Mouse (Mus musculus) hindbrain, embryonic 16.5 days (tissue): ENCODE measurements at regions not wholly inside any gene's neighbourhood (a gene's known extent, or its start where the extent isn't known, plus 50 kb on each side); places are given as distances from the start of the nearest gene placed in this dataset.

Experiments
- ATAC-seq: fragments of 200-750 bp; cut with Nextera tagmentation; 2 replicates; pipeline ENCODE4 v1.8.0; 2017; ENCODE audit warnings: moderate TSS enrichment, moderate library complexity
- H3K27ac ChIP-seq: fragments of 300-500 bp; sonication (generic); 2 replicates; pipeline ENCODE4 v1.5.1; 2014; ENCODE audit warnings: low read depth, mild to moderate bottlenecking, control low read depth, low read length, moderate library complexity
- H3K27me3 ChIP-seq: fragments of 300-500 bp; sonication (generic); replicated peaks from 2 replicates; pipeline ENCODE4 v1.6.1; 2014; ENCODE audit warnings: low read length; ENCODE audit not compliant: control insufficient read depth, insufficient read depth
- H3K36me3 ChIP-seq: fragments of 300-500 bp; sonication (generic); 2 replicates; pipeline ENCODE4 v1.6.1; 2014; ENCODE audit warnings: mild to moderate bottlenecking, low read length, moderate library complexity, mixed read lengths; ENCODE audit not compliant: control insufficient read depth, insufficient read depth
- H3K4me1 ChIP-seq: fragments of 300-500 bp; sonication (generic); 2 replicates; pipeline ENCODE4 v1.6.1; 2014; ENCODE audit warnings: low read depth, low read length; ENCODE audit not compliant: control insufficient read depth, insufficient read depth
- H3K4me2 ChIP-seq: fragments of 300-500 bp; sonication (generic); 2 replicates; pipeline ENCODE4 v1.6.1; 2014; ENCODE audit warnings: mild to moderate bottlenecking, low read length, control low read depth, moderate library complexity
- H3K4me3 ChIP-seq: fragments of 300-500 bp; sonication (generic); 2 replicates; pipeline ENCODE4 v1.5.1; 2014; ENCODE audit warnings: mild to moderate bottlenecking, low read length, control low read depth, moderate library complexity
- H3K9ac ChIP-seq: fragments of 300-500 bp; sonication (generic); 2 replicates; pipeline ENCODE4 v1.6.1; 2014; ENCODE audit warnings: low read depth, mild to moderate bottlenecking, control low read depth, low read length, moderate library complexity
- H3K9me3 ChIP-seq: fragments of 300-500 bp; sonication (generic); 2 replicates; pipeline ENCODE4 v1.6.1; 2014; ENCODE audit warnings: mild to moderate bottlenecking, low read length, moderate library complexity; ENCODE audit not compliant: control insufficient read depth
- WGBS: fragments of 180-500 bp; shearing (Covaris S2); extraction: QIAGEN DNeasy Blood & Tissue Kit; methylation state at CpG from one replicate; pipeline ENCODE4 v1.1.7; 2014; 5-methylcytosine and 5-hydroxymethylcytosine counted together

DNA sequence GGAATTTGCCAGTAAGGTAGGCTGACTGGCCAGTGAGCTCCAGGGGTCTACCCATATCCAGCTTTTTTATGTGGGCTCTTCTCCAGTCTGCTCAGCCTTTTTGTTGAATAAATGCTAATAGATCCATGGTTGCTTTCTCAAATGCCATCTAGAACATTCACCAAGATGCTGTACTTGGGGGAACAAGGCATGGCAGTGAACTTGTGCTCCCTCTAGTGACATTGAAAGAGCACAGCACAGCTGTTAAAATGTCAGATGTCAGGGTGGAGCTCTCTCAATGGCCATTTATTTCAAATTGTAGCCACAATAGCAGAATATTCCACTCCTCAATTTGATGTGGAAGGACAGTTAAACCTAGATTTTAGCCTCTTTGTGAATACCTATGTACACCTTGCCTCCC lies 86.3 kb downstream of the Kcnk1 start:
- Histone ChIP-seq H3K27me3 (no peaks in the 10 kb centered on the region), H3K36me3 (no peaks in the 10 kb centered on the region), H3K4me1 (no peaks in the 10 kb centered on the region), H3K9me3 (no peaks in the 10 kb centered on the region), H3K27ac (no peak overlapping the region), H3K4me2 (no peak overlapping the region), H3K4me3 (no peak overlapping the region), H3K9ac (no peak overlapping the region)
- ATAC-seq: no peak

DNA sequence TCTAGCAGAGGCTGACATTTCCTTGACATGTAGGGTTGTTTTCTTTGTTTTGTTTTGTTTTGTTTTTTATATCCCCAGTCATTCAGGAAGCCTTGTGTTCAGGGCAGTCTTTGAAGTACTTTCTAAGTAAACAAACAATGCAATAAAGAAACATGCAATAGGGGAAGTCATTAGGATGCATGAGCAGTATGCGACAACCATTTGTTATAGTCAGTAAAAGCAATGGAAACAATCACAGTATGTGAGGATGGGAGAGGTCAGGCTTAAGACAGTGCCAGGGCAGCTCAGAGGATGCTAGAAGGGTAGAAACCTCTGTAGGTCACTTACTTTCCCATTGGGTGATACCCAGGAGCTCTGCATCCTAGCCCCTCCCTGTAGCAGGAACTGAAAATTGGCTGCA lies 87.9 kb downstream of the Kcnk1 start:
- Histone ChIP-seq H3K4me3 (no peak overlapping the region), H3K27me3 (no peaks in the 10 kb centered on the region), H3K36me3 (no peaks in the 10 kb centered on the region), H3K27ac (no peak overlapping the region), H3K9ac (no peak overlapping the region), H3K9me3 (no peaks in the 10 kb centered on the region), H3K4me1 (no peaks in the 10 kb centered on the region), H3K4me2 (no peak overlapping the region)
- 53% methylated on average over 1 of the region's 1 CpGs for WGBS
- ATAC-seq: no peak

DNA sequence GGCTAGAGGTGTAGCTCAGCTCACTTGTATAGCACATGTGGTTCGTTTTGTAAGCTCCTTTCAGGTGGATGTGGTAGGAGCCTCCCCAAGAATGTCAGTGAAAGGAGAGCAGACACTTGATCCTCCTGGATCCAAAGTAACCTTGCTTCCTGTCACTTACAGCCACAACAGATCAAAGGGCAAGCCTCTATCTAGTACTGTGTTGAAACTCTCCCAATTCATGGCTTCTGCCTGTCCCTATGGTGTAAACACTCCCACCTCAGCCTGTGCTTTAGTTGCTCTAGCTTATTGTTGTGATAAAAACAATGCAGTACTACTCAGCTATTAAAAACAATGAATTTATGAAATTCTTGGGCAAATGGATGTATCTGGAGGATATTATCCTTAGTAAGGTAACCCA lies 95.8 kb downstream of the Kcnk1 start:
- WGBS: 76% methylated on average over 1 of the region's 1 CpGs
- H3K9me3 ChIP-seq: peaks cover 8% of the 10 kb centered on the region
- H3K4me2 ChIP-seq: no peak overlapping the region
- H3K4me1 ChIP-seq: no peaks in the 10 kb centered on the region
- H3K36me3 ChIP-seq: no peaks in the 10 kb centered on the region
- ATAC-seq: no peak
- no peak overlapping the region for H3K4me3 ChIP-seq
- no peak overlapping the region for H3K27ac ChIP-seq
- no peaks in the 10 kb centered on the region for H3K27me3 ChIP-seq
- H3K9ac ChIP-seq: no peak overlapping the region

DNA sequence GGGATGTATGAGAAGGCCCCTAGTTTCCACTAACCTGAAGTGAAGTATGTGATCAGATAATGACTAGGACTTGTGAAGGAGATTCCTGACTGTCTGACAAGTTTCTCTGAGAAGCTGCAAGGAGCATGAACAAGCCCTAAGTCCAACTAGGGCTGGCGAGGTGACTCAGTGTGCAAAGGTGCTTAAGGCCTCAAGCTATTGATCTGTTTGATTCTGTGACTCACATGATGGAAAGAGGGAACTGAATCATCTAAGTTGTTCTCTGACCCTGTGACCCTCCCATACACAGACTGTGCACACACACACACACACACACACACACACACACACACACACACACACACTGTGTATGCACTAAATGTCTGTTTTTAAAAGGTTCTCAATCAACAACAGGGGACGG lies 99.0 kb downstream of the Kcnk1 start:
- 85% methylated on average over 2 of the region's 2 CpGs for WGBS
- peaks cover 5% of the 10 kb centered on the region for H3K9me3 ChIP-seq

DNA sequence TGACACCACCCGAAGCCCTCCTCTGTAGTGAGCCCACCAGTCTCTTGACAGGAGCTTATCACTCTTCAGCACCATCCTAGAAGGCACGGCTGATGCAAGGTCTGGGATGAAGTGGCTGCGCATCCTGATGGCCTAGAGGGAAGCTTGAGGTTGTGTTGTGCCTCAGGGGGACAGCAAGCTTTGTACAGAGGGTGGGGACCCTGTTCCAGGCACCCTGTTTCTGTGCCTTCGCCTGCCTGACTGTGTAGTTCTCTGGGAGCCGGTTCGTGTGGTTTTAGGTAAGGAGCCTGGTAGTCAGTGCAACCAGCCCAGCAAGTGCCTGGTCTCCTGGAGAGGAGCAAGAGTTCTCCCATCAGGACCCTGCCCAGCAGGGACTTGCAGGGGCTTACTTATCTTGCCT lies 101.1 kb downstream of the Kcnk1 start:
- H3K4me1 ChIP-seq: no peaks in the 10 kb centered on the region
- ATAC-seq: no peak
- H3K27me3 ChIP-seq: no peaks in the 10 kb centered on the region
- H3K4me3 ChIP-seq: no peak overlapping the region
- no peak overlapping the region for H3K9ac ChIP-seq
- no peak overlapping the region for H3K4me2 ChIP-seq
- H3K27ac ChIP-seq: no peak overlapping the region
- H3K9me3 ChIP-seq: no peaks in the 10 kb centered on the region
- WGBS: 71% methylated on average over 6 of the region's 6 CpGs
- H3K36me3 ChIP-seq: no peaks in the 10 kb centered on the region

More for the DNA sequence above, 99.0 kb downstream of the Kcnk1 start:
- Histone ChIP-seq H3K27me3 (no peaks in the 10 kb centered on the region), H3K27ac (no peak overlapping the region), H3K4me2 (no peak overlapping the region), H3K9ac (no peak overlapping the region), H3K36me3 (no peaks in the 10 kb centered on the region), H3K4me3 (no peak overlapping the region), H3K4me1 (no peaks in the 10 kb centered on the region)
- no peak for ATAC-seq

DNA sequence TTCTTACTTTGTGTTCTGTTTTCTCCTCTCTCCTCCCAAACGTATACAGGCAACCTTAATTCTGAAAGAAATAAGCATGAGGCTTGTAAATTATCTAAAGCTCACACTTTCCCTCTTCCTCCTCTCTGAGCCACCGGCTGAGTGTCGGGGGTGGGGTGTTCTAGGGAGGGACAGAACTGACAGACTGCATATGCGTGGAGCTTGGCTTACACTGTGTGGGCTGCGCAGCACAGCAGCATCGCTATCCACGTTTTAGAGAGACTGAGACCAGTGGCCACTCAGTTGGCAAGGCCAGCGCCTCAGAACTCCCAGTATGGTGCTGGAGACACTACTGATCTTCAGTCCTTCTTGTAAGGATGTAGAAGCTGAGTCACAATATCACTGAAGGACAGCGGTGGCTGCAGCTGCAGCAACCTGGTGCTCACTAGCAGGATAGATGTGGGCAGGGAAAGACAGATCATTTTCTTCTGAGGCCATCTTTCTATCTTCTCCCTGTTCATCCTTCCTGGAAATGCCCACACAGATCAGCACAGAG lies 101.7 kb downstream of the Kcnk1 start:
- Histone ChIP-seq H3K9me3 (no peaks in the 10 kb centered on the region), H3K27ac (no peak overlapping the region), H3K36me3 (no peaks in the 10 kb centered on the region), H3K4me3 (no peak overlapping the region), H3K4me2 (no peak overlapping the region), H3K4me1 (no peaks in the 10 kb centered on the region), H3K27me3 (no peaks in the 10 kb centered on the region), H3K9ac (no peak overlapping the region)
- no peak for ATAC-seq
- 72% methylated on average over 9 of the region's 9 CpGs for WGBS

- H3K4me2 ChIP-seq: no peak overlapping the region
- no peak for ATAC-seq
- H3K4me1 ChIP-seq: no peaks in the 10 kb centered on the region
- no peak overlapping the region for H3K4me3 ChIP-seq
- H3K27ac ChIP-seq: no peak overlapping the region
- H3K36me3 ChIP-seq: no peaks in the 10 kb centered on the region
- no peak overlapping the region for H3K9ac ChIP-seq
- H3K27me3 ChIP-seq: no peaks in the 10 kb centered on the region
- 83% methylated on average over 6 of the region's 6 CpGs for WGBS
- no peaks in the 10 kb centered on the region; the same call in 1 of the 2 replicates for H3K9me3 ChIP-seq
These were observed 103.9 kb downstream of the Kcnk1 start for GRCm38 (mm10) chr8:126098886-126099285.

GRCm38 (mm10) chr8:126099889-126100288 lies 104.9 kb downstream of the Kcnk1 start:
- ATAC-seq: no peak

GRCm38 (mm10) chr8:126105043-126105442 lies 110.1 kb downstream of the Kcnk1 start:
- Histone ChIP-seq H3K9me3 (no peaks in the 10 kb centered on the region; the same call in 1 of the 2 replicates), H3K4me2 (no peak overlapping the region), H3K4me3 (no peak overlapping the region), H3K4me1 (no peaks in the 10 kb centered on the region), H3K9ac (no peak overlapping the region), H3K36me3 (no peaks in the 10 kb centered on the region), H3K27ac (no peak overlapping the region), H3K27me3 (no peaks in the 10 kb centered on the region)
- WGBS: 91% methylated on average over 3 of the region's 3 CpGs
- no peak for ATAC-seq

More at GRCm38 (mm10) chr8:126099889-126100288, 104.9 kb downstream of the Kcnk1 start:
- no peaks in the 10 kb centered on the region for H3K27me3 ChIP-seq
- no peaks in the 10 kb centered on the region for H3K4me1 ChIP-seq
- H3K9ac ChIP-seq: no peak overlapping the region
- no peak overlapping the region for H3K4me2 ChIP-seq
- H3K4me3 ChIP-seq: no peak overlapping the region
- H3K9me3 ChIP-seq: no peaks in the 10 kb centered on the region; the same call in 1 of the 2 replicates
- 80% methylated on average over 4 of the region's 4 CpGs for WGBS
- no peak overlapping the region for H3K27ac ChIP-seq
- no peaks in the 10 kb centered on the region for H3K36me3 ChIP-seq

GRCm38 (mm10) chr8:126126041-126126440 lies 131.1 kb downstream of the Kcnk1 start:
- WGBS: 38% methylated on average over 6 of the region's 6 CpGs
- Histone ChIP-seq H3K36me3 (no peaks in the 10 kb centered on the region), H3K4me3 (no peak overlapping the region), H3K9ac (no peak overlapping the region), H3K4me1 (0 out of 2 replicates have a peak, but pooled peaks cover 2% of the 10 kb centered on the region), H3K27me3 (no peaks in the 10 kb centered on the region), H3K9me3 (peaks cover 4% of the 10 kb centered on the region; the same call in 1 of the 2 replicates), H3K4me2 (no peak overlapping the region), H3K27ac (no peak overlapping the region)
- ATAC-seq: no peak
